Mouse (Mus musculus): Measurements from ENCODE around the gene Smo. TPM values are rescaled to one million over a fixed set of nuclear protein-coding genes. Genes with fewer than 3 reads are reported as not detected.
A peak's percentile ranks its signal among the peaks of the same experiment; 100 is the strongest.

Smo gene
- polyA plus RNA-seq (2012; rRNA removed) = 7.2 and 8.8 TPM in 2 replicates

- DNase-seq (ENCODE audit: low read depth in 1 of 2, low spot score in 2 of 2) = no peak
- Histone ChIP-seq H3K4me1 (ENCODE audit: control insufficient read depth, insufficient read depth, insufficient read length) (peaks cover 6% of the 10 kb centered on the region; the same call in 1 of the 2 replicates), H3K36me3 (ENCODE audit: control insufficient read depth, insufficient read depth, low read length) (no peaks in the 10 kb centered on the region), H3K4me3 (ENCODE audit: extremely low read depth, insufficient read depth, insufficient read length) (peak within 1 kb of the TSS; percentile 53), H3K27me3 (ENCODE audit: control insufficient read depth, insufficient read depth, low read length) (peaks cover 12% of the 10 kb centered on the region), H3K27ac (ENCODE audit: insufficient read depth, low read length) (no peak within 1 kb of the TSS)
- WGBS = 2% methylated on average over 25 of the region's 30 CpGs
- TF ChIP-seq CTCF (IDR thresholded peaks at IDR 0.05; ENCODE audit: extremely low read depth, insufficient read depth, insufficient read length, insufficient replicate concordance) (no peak), POLR2A (IDR thresholded peaks at IDR 0.05; ENCODE audit: low read depth, low read length) (no peak)
Observed at GRCm38 (mm10) chr6:29735336-29735688, at the start of gene Smo. Gene Smo (plus strand): TSS chr6:29735503.

DNA sequence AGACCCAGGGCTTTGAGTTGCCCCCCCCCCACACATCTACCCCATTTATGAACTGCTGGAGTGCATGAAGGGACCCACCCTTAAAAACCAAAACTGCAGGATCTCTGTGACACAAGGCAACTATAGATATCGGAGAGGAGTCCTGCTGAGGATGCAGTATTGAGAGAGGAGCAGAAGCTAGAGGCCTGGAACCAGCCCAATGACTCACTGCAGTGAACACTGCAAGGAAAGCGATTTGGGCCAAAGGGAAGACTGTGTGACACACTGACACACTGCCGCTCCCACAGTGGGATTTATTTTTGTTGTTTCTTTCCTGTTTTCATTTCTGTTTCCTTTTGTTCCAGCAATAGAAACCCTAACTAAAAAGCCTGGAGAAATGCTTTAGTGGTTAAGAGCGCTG lies 49.4 kb upstream of the Smo start:
- Histone ChIP-seq H3K4me1 (ENCODE audit: control insufficient read depth, insufficient read depth, insufficient read length) (no peaks in the 10 kb centered on the region), H3K27me3 (ENCODE audit: control insufficient read depth, insufficient read depth, low read length) (no peaks in the 10 kb centered on the region), H3K36me3 (ENCODE audit: control insufficient read depth, insufficient read depth, low read length) (no peaks in the 10 kb centered on the region), H3K4me3 (ENCODE audit: extremely low read depth, insufficient read depth, insufficient read length) (no peak overlapping the region), H3K27ac (ENCODE audit: insufficient read depth, low read length) (no peak overlapping the region)
- no peak for TF ChIP-seq POLR2A (IDR thresholded peaks at IDR 0.05; ENCODE audit: low read depth, low read length)
- TF ChIP-seq CTCF (IDR thresholded peaks at IDR 0.05; ENCODE audit: extremely low read depth, insufficient read depth, insufficient read length, insufficient replicate concordance) = no peak
- WGBS = 89% methylated on average over 4 of the region's 4 CpGs
- DNase-seq (ENCODE audit: low read depth in 1 of 2, low spot score in 2 of 2) = no peak

DNA sequence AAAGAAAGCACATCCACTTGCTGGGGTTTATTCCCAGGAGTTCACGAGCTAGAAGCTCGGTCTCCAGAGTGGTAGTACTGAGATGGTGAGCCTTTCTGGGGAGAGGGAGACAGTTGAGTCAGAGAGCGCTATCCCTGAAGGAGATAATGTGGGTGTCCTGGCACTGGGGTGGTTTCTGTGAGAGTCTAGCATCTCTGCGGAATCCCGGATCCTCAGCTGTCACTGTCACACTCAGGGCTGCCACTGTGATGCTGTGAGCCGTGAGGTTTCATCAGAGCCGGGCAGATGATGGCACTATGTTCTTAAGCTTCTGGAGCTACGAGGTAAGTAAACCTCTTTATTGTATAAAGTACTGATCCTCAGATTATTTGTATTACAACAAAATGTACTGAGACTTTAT lies 45.8 kb upstream of the Smo start:
- Histone ChIP-seq H3K27me3 (ENCODE audit: control insufficient read depth, insufficient read depth, low read length) (peaks cover 6% of the 10 kb centered on the region; the same call in 1 of the 2 replicates), H3K4me3 (ENCODE audit: extremely low read depth, insufficient read depth, insufficient read length) (no peak overlapping the region)
- WGBS = 81% methylated on average over 8 of the region's 8 CpGs

GRCm38 (mm10) chr6:29693953-29694352 lies 41.4 kb upstream of the Smo start, which contains the start of gene Tspan33:
Gene Tspan33 (plus strand): TSS chr6:29694222.
- Histone ChIP-seq H3K4me3 (ENCODE audit: extremely low read depth, insufficient read depth, insufficient read length) (peak within 1 kb of the TSS; percentile 63), H3K27me3 (ENCODE audit: control insufficient read depth, insufficient read depth, low read length) (peaks cover 9% of the 10 kb centered on the region; the same call in 1 of the 2 replicates), H3K4me1 (ENCODE audit: control insufficient read depth, insufficient read depth, insufficient read length) (peaks cover 4% of the 10 kb centered on the region; the same call in 1 of the 2 replicates), H3K36me3 (ENCODE audit: control insufficient read depth, insufficient read depth, low read length) (no peaks in the 10 kb centered on the region), H3K27ac (ENCODE audit: insufficient read depth, low read length) (peak within 1 kb of the TSS; percentile 66)
- peak; percentile 30 to 87 for DNase-seq (ENCODE audit: low read depth in 1 of 2, low spot score in 2 of 2)
- WGBS = under 1% methylated on average over 41 of the region's 41 CpGs
- TF ChIP-seq CTCF (IDR thresholded peaks at IDR 0.05; ENCODE audit: extremely low read depth, insufficient read depth, insufficient read length, insufficient replicate concordance) (no peak), POLR2A (IDR thresholded peaks at IDR 0.05; ENCODE audit: low read depth, low read length) (no peak)

More for the DNA sequence above, 45.8 kb upstream of the Smo start:
- H3K36me3 ChIP-seq (ENCODE audit: control insufficient read depth, insufficient read depth, low read length) = no peaks in the 10 kb centered on the region
- no peak for TF ChIP-seq CTCF (IDR thresholded peaks at IDR 0.05; ENCODE audit: extremely low read depth, insufficient read depth, insufficient read length, insufficient replicate concordance)
- no peak for TF ChIP-seq POLR2A (IDR thresholded peaks at IDR 0.05; ENCODE audit: low read depth, low read length)
- no peak for DNase-seq (ENCODE audit: low read depth in 1 of 2, low spot score in 2 of 2)
- H3K27ac ChIP-seq (ENCODE audit: insufficient read depth, low read length) = no peak overlapping the region
- peaks cover 2% of the 10 kb centered on the region; the same call in 1 of the 2 replicates for H3K4me1 ChIP-seq (ENCODE audit: control insufficient read depth, insufficient read depth, insufficient read length)

DNA sequence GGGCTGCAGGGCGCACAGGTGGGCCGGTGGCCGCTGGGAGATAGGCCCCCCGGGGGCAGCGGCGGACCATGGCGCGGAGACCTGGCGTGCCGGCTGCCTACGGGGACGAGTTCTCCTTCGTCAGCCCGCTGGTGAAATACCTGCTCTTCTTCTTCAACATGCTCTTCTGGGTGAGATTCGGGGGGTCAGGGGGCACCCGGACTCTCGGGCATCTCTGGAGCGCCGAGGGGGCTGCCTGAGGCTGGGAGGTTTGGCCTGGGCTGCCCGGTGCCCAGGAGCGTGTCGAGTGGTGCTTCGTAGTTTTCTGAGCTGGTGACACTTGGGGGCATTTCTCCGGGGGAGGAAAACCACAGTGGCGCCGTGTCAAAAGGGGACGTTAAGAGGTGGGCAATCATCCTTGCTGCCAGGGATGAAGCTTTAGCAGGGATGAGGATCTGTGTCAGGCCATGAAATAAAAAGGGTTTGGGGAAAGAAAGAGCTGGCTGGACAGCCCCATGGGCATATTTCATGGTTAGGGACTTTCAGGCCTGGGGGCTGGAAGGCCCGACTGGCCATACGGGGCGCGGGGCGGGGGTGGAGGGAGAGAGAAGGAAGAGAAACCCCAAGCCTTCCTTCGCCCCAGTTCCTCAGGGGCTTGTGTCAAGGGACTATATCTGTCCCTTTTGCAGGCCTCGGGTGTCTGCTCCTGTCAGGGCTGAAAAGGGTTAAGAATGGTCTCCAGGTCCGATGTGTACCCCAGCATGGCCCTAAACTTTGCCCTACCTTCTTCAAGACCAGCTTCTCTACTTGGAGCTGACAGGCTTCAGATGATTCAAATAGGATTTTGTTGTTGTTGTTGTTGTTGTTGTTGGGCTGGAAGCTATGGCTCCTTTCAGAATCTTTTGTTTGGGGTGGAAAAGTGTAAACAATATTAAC lies 40.7 kb upstream of the Smo start:
- 12% methylated on average over 35 of the region's 35 CpGs for WGBS
- no peak for DNase-seq (ENCODE audit: low read depth in 1 of 2, low spot score in 2 of 2)
- Histone ChIP-seq H3K4me3 (ENCODE audit: extremely low read depth, insufficient read depth, insufficient read length) (peak overlapping the region; percentile 63), H3K27ac (ENCODE audit: insufficient read depth, low read length) (peak overlapping the region; percentile 66), H3K36me3 (ENCODE audit: control insufficient read depth, insufficient read depth, low read length) (no peaks in the 10 kb centered on the region), H3K27me3 (ENCODE audit: control insufficient read depth, insufficient read depth, low read length) (peaks cover 9% of the 10 kb centered on the region; the same call in 1 of the 2 replicates), H3K4me1 (ENCODE audit: control insufficient read depth, insufficient read depth, insufficient read length) (peaks cover 4% of the 10 kb centered on the region; the same call in 1 of the 2 replicates)
- TF ChIP-seq CTCF (IDR thresholded peaks at IDR 0.05; ENCODE audit: extremely low read depth, insufficient read depth, insufficient read length, insufficient replicate concordance) = no peak
- TF ChIP-seq POLR2A (IDR thresholded peaks at IDR 0.05; ENCODE audit: low read depth, low read length) = no peak

- Histone ChIP-seq H3K27me3 (ENCODE audit: control insufficient read depth, insufficient read depth, low read length) (peaks cover 9% of the 10 kb centered on the region; the same call in 1 of the 2 replicates), H3K4me3 (ENCODE audit: extremely low read depth, insufficient read depth, insufficient read length) (peak overlapping the region; percentile 63), H3K27ac (ENCODE audit: insufficient read depth, low read length) (peak overlapping the region; percentile 58), H3K36me3 (ENCODE audit: control insufficient read depth, insufficient read depth, low read length) (no peaks in the 10 kb centered on the region), H3K4me1 (ENCODE audit: control insufficient read depth, insufficient read depth, insufficient read length) (peaks cover 4% of the 10 kb centered on the region; the same call in 1 of the 2 replicates)
- WGBS = 82% methylated on average over 3 of the region's 3 CpGs
- TF ChIP-seq POLR2A (IDR thresholded peaks at IDR 0.05; ENCODE audit: low read depth, low read length) (no peak), CTCF (IDR thresholded peaks at IDR 0.05; ENCODE audit: extremely low read depth, insufficient read depth, insufficient read length, insufficient replicate concordance) (no peak)
- no peak for DNase-seq (ENCODE audit: low read depth in 1 of 2, low spot score in 2 of 2)
Observed at GRCm38 (mm10) chr6:29695290-29695674, 40.0 kb upstream of the Smo start.

All from spleen, adult 2 months (tissue).